Mouse (Mus musculus): Measurements from ENCODE around the gene Tmem100. TPM values are rescaled to one million over a fixed set of nuclear protein-coding genes. Genes with fewer than 3 reads are reported as not detected.

Gene Tmem100
- polyA plus RNA-seq, 1 experiment from 2014 or later, result 6.6 TPM

DNA sequence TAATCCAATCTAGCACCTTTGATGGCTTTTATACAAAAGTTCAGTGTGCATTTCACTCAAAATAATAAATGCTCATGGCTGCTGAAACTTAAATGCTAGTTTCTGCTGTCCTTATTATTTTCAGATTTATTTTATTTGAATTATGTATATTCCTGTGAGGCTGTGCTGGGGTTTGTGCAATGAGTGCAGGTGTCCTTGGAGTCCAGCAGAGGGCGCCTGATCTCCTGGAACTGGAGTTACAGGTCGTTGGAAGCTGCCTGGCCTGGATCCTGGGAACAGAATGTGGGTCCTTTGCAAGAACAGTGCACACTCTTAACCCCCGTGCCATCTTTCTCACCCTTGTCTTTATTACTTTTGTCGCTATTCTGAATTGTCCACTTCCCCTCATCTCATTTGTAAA lies 6.3 kb downstream of the Tmem100 start:
- Histone ChIP-seq H3K4me1 (replicated peaks; ENCODE audit: control insufficient read depth, insufficient read depth, low read length) (no peaks in the 10 kb centered on the region), H3K27ac (ENCODE audit: low read depth, low read length) (no peak overlapping the region), H3K9ac (ENCODE audit: low read depth, low read length) (no peak overlapping the region), H3K4me3 (ENCODE audit: low read depth, low read length) (no peak overlapping the region), H3K9me3 (ENCODE audit: control insufficient read depth, low read length) (no peaks in the 10 kb centered on the region), H3K4me2 (replicated peaks; ENCODE audit: low read depth, low read length) (no peak overlapping the region), H3K36me3 (ENCODE audit: control insufficient read depth, insufficient read depth, low read length) (no peaks in the 10 kb centered on the region), H3K27me3 (ENCODE audit: control insufficient read depth, insufficient read depth, low read length) (peaks cover 9% of the 10 kb centered on the region; the same call in 1 of the 2 replicates)
- ATAC-seq (ENCODE audit: low FRiP score) (no peak), DNase-seq (ENCODE audit: low spot score) (no peak)
- 86% methylated on average over 4 of the region's 4 CpGs for WGBS

DNA sequence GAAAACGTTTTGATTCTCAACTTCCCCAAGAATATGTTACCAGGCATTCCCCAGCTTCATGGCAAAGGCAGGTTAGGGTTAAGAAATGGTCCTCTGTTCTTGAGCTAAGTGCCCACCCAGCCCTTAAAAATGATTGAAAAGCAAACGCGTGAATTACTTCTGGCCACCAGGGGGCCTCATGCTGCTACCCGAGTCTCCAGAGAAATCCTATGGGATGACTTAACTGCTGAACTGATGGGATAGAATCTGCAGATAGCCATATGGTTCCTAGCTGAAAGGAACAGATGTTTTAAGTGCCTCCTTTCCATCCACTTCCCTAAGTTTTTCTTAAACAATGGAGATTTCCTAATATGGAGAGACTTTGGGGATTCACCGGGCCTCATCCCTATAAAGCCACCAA lies 7.9 kb downstream of the Tmem100 start:
- Histone ChIP-seq H3K9ac (ENCODE audit: low read depth, low read length) (no peak overlapping the region), H3K4me1 (replicated peaks; ENCODE audit: control insufficient read depth, insufficient read depth, low read length) (no peaks in the 10 kb centered on the region), H3K36me3 (ENCODE audit: control insufficient read depth, insufficient read depth, low read length) (no peaks in the 10 kb centered on the region), H3K9me3 (ENCODE audit: control insufficient read depth, low read length) (no peaks in the 10 kb centered on the region), H3K4me3 (ENCODE audit: low read depth, low read length) (no peak overlapping the region), H3K27me3 (ENCODE audit: control insufficient read depth, insufficient read depth, low read length) (no peaks in the 10 kb centered on the region), H3K27ac (ENCODE audit: low read depth, low read length) (no peak overlapping the region), H3K4me2 (replicated peaks; ENCODE audit: low read depth, low read length) (no peak overlapping the region)
- ATAC-seq (ENCODE audit: low FRiP score), result no peak
- peak; percentile 74 for DNase-seq (ENCODE audit: low spot score)
- 24% methylated on average over 5 of the region's 5 CpGs for WGBS

DNA sequence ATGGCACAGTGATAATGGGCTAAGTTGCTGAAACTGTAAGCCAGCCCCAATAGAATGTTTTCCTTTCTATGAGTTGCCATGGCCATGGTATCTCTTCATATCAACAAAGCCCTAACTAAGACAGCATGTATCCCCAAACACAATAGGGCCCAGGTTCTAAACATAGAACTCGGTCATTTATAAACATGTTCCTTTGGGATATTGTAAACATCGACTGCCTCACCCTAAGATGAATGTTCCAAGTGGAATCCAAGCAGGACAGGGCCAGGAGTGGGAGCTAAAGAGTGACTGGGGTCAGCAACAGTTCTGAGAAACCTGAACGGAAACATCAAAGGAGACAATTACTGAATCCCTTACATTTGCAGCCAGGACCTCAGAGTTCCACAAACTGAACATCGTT lies 14.3 kb downstream of the Tmem100 start:
- H3K4me1 ChIP-seq (replicated peaks; ENCODE audit: control insufficient read depth, insufficient read depth, low read length), result no peaks in the 10 kb centered on the region
- no peak overlapping the region for H3K4me2 ChIP-seq (replicated peaks; ENCODE audit: low read depth, low read length)
- ATAC-seq (ENCODE audit: low FRiP score) (no peak), DNase-seq (ENCODE audit: low spot score) (no peak)
- 87% methylated on average over 4 of the region's 4 CpGs for WGBS
- no peak overlapping the region for H3K4me3 ChIP-seq (ENCODE audit: low read depth, low read length)
- H3K9me3 ChIP-seq (ENCODE audit: control insufficient read depth, low read length), result no peaks in the 10 kb centered on the region
- no peaks in the 10 kb centered on the region for H3K36me3 ChIP-seq (ENCODE audit: control insufficient read depth, insufficient read depth, low read length)
- no peak overlapping the region for H3K27ac ChIP-seq (ENCODE audit: low read depth, low read length)
- no peak overlapping the region for H3K9ac ChIP-seq (ENCODE audit: low read depth, low read length)
- no peaks in the 10 kb centered on the region for H3K27me3 ChIP-seq (ENCODE audit: control insufficient read depth, insufficient read depth, low read length)

DNA sequence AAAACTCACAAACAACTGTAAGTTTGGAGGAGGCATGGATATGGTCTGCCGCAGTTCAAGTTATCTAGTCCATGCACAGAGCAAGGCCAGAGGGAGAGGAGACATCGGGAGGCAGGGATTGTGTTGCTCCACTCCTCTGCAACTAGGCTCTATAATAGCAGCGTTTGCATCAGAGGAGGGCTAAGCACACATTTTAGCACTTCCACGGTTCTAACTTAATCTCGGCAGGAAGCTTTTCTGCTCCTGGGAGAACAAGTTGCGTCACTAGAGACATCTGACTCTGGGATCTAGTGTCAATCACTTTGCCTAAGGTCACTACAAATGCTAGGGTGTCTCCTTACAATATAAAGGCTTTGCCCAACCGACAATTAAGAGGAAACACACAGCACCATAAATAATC lies 16.1 kb downstream of the Tmem100 start:
- Histone ChIP-seq H3K9me3 (ENCODE audit: control insufficient read depth, low read length) (no peaks in the 10 kb centered on the region), H3K4me2 (replicated peaks; ENCODE audit: low read depth, low read length) (no peak overlapping the region), H3K27me3 (ENCODE audit: control insufficient read depth, insufficient read depth, low read length) (no peaks in the 10 kb centered on the region), H3K36me3 (ENCODE audit: control insufficient read depth, insufficient read depth, low read length) (no peaks in the 10 kb centered on the region), H3K27ac (ENCODE audit: low read depth, low read length) (no peak overlapping the region), H3K4me1 (replicated peaks; ENCODE audit: control insufficient read depth, insufficient read depth, low read length) (no peaks in the 10 kb centered on the region), H3K9ac (ENCODE audit: low read depth, low read length) (no peak overlapping the region), H3K4me3 (ENCODE audit: low read depth, low read length) (no peak overlapping the region)
- ATAC-seq (ENCODE audit: low FRiP score) (no peak), DNase-seq (ENCODE audit: low spot score) (no peak)
- 41% methylated on average over 7 of the region's 7 CpGs for WGBS

DNA sequence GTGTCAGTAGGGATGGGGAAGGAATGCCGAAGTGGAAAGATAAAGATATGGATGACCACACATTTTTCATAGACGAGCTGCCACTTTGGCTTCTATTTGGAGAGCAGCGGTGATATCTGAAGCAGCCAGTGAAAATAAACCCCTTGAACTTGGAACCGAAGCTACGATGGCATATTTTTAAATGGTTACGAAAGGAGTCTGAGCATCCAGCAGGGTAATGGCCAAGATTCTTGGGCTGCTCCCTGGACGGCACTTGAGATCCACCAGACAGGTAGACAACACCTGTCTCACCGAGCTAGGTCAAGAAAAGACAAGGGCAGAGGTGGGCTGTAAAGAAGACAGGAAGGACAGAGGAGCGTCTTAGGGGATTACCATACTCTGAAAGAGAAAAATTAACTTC lies 17.1 kb downstream of the Tmem100 start:
- DNase-seq (ENCODE audit: low spot score), result no peak
- 87% methylated on average over 9 of the region's 9 CpGs for WGBS
- H3K4me2 ChIP-seq (replicated peaks; ENCODE audit: low read depth, low read length), result no peak overlapping the region

DNA sequence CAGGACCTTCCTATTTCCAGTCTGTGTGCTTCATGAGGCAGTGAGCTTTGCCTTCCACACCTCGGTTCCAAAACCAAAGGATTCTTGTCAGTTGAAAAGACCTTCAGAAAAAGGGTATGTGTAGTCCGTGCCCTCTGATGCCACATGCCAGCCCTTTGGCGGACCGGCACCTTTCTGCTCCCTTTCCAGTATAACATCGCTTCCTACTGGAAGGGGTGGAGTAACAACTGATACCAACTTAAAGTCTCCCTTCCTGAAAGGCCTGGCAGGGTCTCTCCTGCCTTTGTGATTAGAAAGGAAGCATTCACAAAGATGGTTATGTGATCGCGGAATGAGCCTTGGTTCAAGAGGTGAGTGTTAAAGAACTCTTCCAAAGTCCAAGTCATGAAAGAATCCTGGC lies 19.9 kb downstream of the Tmem100 start:
- no peaks in the 10 kb centered on the region for H3K36me3 ChIP-seq (ENCODE audit: control insufficient read depth, insufficient read depth, low read length)
- no peak overlapping the region for H3K4me2 ChIP-seq (replicated peaks; ENCODE audit: low read depth, low read length)
- H3K9me3 ChIP-seq (ENCODE audit: control insufficient read depth, low read length), result no peaks in the 10 kb centered on the region
- ATAC-seq (ENCODE audit: low FRiP score), result no peak
- no peaks in the 10 kb centered on the region for H3K4me1 ChIP-seq (replicated peaks; ENCODE audit: control insufficient read depth, insufficient read depth, low read length)
- H3K27me3 ChIP-seq (ENCODE audit: control insufficient read depth, insufficient read depth, low read length), result no peaks in the 10 kb centered on the region
- no peak overlapping the region for H3K4me3 ChIP-seq (ENCODE audit: low read depth, low read length)
- WGBS, result 95% methylated on average over 7 of the region's 7 CpGs
- no peak overlapping the region for H3K9ac ChIP-seq (ENCODE audit: low read depth, low read length)
- DNase-seq (ENCODE audit: low spot score), result no peak
- H3K27ac ChIP-seq (ENCODE audit: low read depth, low read length), result no peak overlapping the region

More for the DNA sequence above, 17.1 kb downstream of the Tmem100 start:
- ATAC-seq (ENCODE audit: low FRiP score), result no peak
- Histone ChIP-seq H3K9me3 (ENCODE audit: control insufficient read depth, low read length) (no peaks in the 10 kb centered on the region), H3K36me3 (ENCODE audit: control insufficient read depth, insufficient read depth, low read length) (no peaks in the 10 kb centered on the region), H3K4me1 (replicated peaks; ENCODE audit: control insufficient read depth, insufficient read depth, low read length) (no peaks in the 10 kb centered on the region), H3K27ac (ENCODE audit: low read depth, low read length) (no peak overlapping the region), H3K4me3 (ENCODE audit: low read depth, low read length) (no peak overlapping the region), H3K9ac (ENCODE audit: low read depth, low read length) (no peak overlapping the region), H3K27me3 (ENCODE audit: control insufficient read depth, insufficient read depth, low read length) (no peaks in the 10 kb centered on the region)

DNA sequence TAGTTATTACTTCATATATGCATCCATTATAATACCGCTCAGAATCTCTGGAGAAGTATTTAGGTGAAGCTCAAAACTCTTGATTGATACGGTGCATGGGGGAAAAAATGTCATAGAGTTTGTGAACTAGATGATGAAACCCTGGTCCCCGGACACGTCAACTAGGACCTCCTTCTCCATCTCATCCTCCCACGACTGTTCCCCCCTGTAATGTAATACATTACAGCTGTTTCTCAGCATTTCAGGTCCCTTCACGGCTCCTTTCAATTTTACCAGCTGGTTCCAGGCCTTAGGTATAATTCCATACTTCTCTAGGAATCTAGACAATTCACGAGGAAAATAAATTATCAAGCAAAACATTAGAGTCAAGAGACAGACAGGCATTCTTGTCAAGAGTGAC lies 22.6 kb downstream of the Tmem100 start:
- no peak for ATAC-seq (ENCODE audit: low FRiP score)
- DNase-seq (ENCODE audit: low spot score), result no peak
- H3K36me3 ChIP-seq (ENCODE audit: control insufficient read depth, insufficient read depth, low read length), result no peaks in the 10 kb centered on the region
- WGBS, result 76% methylated on average over 7 of the region's 7 CpGs
- H3K9me3 ChIP-seq (ENCODE audit: control insufficient read depth, low read length), result no peaks in the 10 kb centered on the region
- H3K27ac ChIP-seq (ENCODE audit: low read depth, low read length), result no peak overlapping the region
- H3K4me3 ChIP-seq (ENCODE audit: low read depth, low read length), result no peak overlapping the region
- H3K4me1 ChIP-seq (replicated peaks; ENCODE audit: control insufficient read depth, insufficient read depth, low read length), result no peaks in the 10 kb centered on the region
- no peak overlapping the region for H3K4me2 ChIP-seq (replicated peaks; ENCODE audit: low read depth, low read length)
- no peaks in the 10 kb centered on the region for H3K27me3 ChIP-seq (ENCODE audit: control insufficient read depth, insufficient read depth, low read length)
- no peak overlapping the region for H3K9ac ChIP-seq (ENCODE audit: low read depth, low read length)

DNA sequence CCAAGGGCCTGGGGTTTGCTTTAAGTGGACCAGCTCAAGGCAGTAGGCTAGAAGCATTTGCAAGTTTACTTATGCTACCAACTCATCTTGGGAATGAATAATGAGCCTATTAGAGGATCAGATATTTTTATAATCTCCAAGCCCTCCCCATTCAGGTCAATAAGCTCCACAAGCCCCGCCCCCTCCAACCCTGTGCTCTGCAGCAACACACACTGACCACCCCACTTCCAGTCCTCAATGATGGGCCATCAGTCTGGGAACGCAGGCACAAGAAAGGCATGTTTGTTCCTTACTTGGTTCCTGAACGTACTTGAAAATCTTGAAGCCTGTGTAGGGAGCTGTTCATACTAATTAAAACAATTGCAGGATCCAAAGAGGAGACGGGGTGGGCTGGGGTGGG lies 23.7 kb downstream of the Tmem100 start:
- H3K27ac ChIP-seq (ENCODE audit: low read depth, low read length), result no peak overlapping the region
- no peak for DNase-seq (ENCODE audit: low spot score)
- WGBS, result 83% methylated on average over 4 of the region's 4 CpGs

DNA sequence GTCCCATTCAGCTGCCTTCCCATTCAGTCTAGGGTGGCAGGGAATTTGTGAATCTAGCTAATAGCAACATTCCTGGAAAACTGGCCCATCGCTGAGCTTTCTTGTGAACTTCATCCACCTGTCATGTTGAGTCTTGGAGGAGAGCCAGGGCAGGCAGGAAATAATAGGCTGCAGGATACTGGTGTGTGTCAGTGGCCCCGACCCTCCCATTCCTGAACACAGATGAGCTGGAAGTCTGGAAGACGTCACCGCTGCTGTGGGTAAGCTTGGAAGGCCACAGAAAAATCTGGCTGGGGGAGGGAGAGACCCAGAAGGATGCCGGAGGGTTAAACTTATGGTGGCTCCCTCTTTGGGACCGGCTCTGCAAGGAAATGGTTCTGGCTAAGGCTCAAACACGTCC lies 24.3 kb downstream of the Tmem100 start:
- ATAC-seq (ENCODE audit: low FRiP score), result no peak
- no peak overlapping the region for H3K4me2 ChIP-seq (replicated peaks; ENCODE audit: low read depth, low read length)
- no peaks in the 10 kb centered on the region for H3K4me1 ChIP-seq (replicated peaks; ENCODE audit: control insufficient read depth, insufficient read depth, low read length)
- no peaks in the 10 kb centered on the region for H3K27me3 ChIP-seq (ENCODE audit: control insufficient read depth, insufficient read depth, low read length)
- H3K27ac ChIP-seq (ENCODE audit: low read depth, low read length), result no peak overlapping the region
- DNase-seq (ENCODE audit: low spot score), result no peak
- H3K9me3 ChIP-seq (ENCODE audit: control insufficient read depth, low read length), result no peaks in the 10 kb centered on the region; the same call in 1 of the 2 replicates
- H3K4me3 ChIP-seq (ENCODE audit: low read depth, low read length), result no peak overlapping the region
- H3K9ac ChIP-seq (ENCODE audit: low read depth, low read length), result no peak overlapping the region
- no peaks in the 10 kb centered on the region for H3K36me3 ChIP-seq (ENCODE audit: control insufficient read depth, insufficient read depth, low read length)
- WGBS, result 76% methylated on average over 7 of the region's 7 CpGs

More for the DNA sequence above, 23.7 kb downstream of the Tmem100 start:
- Histone ChIP-seq H3K27me3 (ENCODE audit: control insufficient read depth, insufficient read depth, low read length) (no peaks in the 10 kb centered on the region), H3K9ac (ENCODE audit: low read depth, low read length) (no peak overlapping the region), H3K36me3 (ENCODE audit: control insufficient read depth, insufficient read depth, low read length) (no peaks in the 10 kb centered on the region), H3K9me3 (ENCODE audit: control insufficient read depth, low read length) (no peaks in the 10 kb centered on the region), H3K4me2 (replicated peaks; ENCODE audit: low read depth, low read length) (no peak overlapping the region), H3K4me3 (ENCODE audit: low read depth, low read length) (no peak overlapping the region), H3K4me1 (replicated peaks; ENCODE audit: control insufficient read depth, insufficient read depth, low read length) (no peaks in the 10 kb centered on the region)
- ATAC-seq (ENCODE audit: low FRiP score), result no peak

Measured in hindbrain, embryonic 11.5 days (tissue).